Mouse (Mus musculus) stomach, postnatal 0 days (tissue): ENCODE measurements around the gene Cox4i2.

Experiments used
- CTCF ChIP-seq: IDR thresholded peaks from 2 replicates; pipeline ENCODE4 v1.5.1; 2016; ENCODE audit warnings: antibody characterized with exemption, low read depth, mild to moderate bottlenecking, moderate library complexity
- EP300 ChIP-seq: optimal IDR thresholded peaks from 2 replicates; pipeline ENCODE3; 2016; ENCODE audit warnings: antibody characterized with exemption

GRCm38 (mm10) chr2:152756474-152757393 is 2.8 kb downstream of the Cox4i2 start:
- TF ChIP-seq CTCF (no peak), EP300 (no peak)
